Mouse (Mus musculus) embryonic facial prominence, embryonic 14.5 days (tissue): ENCODE data around the gene Art1. TPM values are rescaled to one million over a fixed set of nuclear protein-coding genes. Genes with fewer than 3 reads are reported as not detected.

Experiments used
- ATAC-seq: fragments of 200-750 bp; cut with Nextera tagmentation; 2 replicates; pipeline ENCODE4 v1.8.0; 2017; ENCODE audit warnings: low read depth, moderate number of reproducible peaks, moderate TSS enrichment
- DNase-seq: peaks from one replicate; pipeline ENCODE4 v3.0.0-alpha.2; 2015; ENCODE audit warnings: low spot score
- H3K27ac ChIP-seq: fragments of 300-500 bp; sonication (generic); replicated peaks from 2 replicates; pipeline ENCODE4 v1.5.1; 2014; ENCODE audit warnings: low read depth, mild to moderate bottlenecking, low read length, moderate library complexity
- H3K27me3 ChIP-seq: fragments of 300-500 bp; sonication (generic); replicated peaks from 2 replicates; pipeline ENCODE4 v1.6.1; 2014; ENCODE audit warnings: low read length; ENCODE audit not compliant: control insufficient read depth, insufficient read depth
- H3K36me3 ChIP-seq: fragments of 300-500 bp; sonication (generic); 2 replicates; pipeline ENCODE4 v1.6.1; 2014; ENCODE audit warnings: low read length, mixed read lengths; ENCODE audit not compliant: control insufficient read depth, insufficient read depth
- H3K4me1 ChIP-seq: fragments of 300-500 bp; sonication (generic); 2 replicates; pipeline ENCODE4 v1.6.1; 2014; ENCODE audit warnings: antibody characterized with exemption, low read length; ENCODE audit not compliant: control insufficient read depth, insufficient read depth
- H3K4me2 ChIP-seq: fragments of 300-500 bp; sonication (generic); 2 replicates; pipeline ENCODE4 v1.6.1; 2014; ENCODE audit warnings: low read depth, mild to moderate bottlenecking, low read length, moderate library complexity, mixed read lengths
- H3K4me3 ChIP-seq: fragments of 300-500 bp; sonication (generic); 2 replicates; pipeline ENCODE4 v1.5.1; 2014; ENCODE audit warnings: low read depth, mild to moderate bottlenecking, low read length
- H3K9ac ChIP-seq: fragments of 300-500 bp; sonication (generic); 2 replicates; pipeline ENCODE4 v1.6.1; 2014; ENCODE audit warnings: low read depth, mild to moderate bottlenecking, low read length, moderate library complexity, mixed read lengths
- H3K9me3 ChIP-seq: fragments of 300-500 bp; sonication (generic); 2 replicates; pipeline ENCODE4 v1.6.1; 2016; ENCODE audit warnings: low read length; ENCODE audit not compliant: control insufficient read depth
- WGBS: fragments of 180-500 bp; shearing (Covaris S2); extraction: QIAGEN DNeasy Blood & Tissue Kit; methylation state at CpG from one replicate; pipeline ENCODE4 v1.1.7; 2014; 5-methylcytosine and 5-hydroxymethylcytosine counted together
- polyA plus RNA-seq: library from polyadenylated mRNA; unstranded; fragments of >200 nt; fragmentation: Nextera tagmentation; extraction: Ambion mirVana; gene quantifications from 2 replicates; pipeline ENCODE4 v1.2.1, GENCODE M21; 2014

Gene Art1
- polyA plus RNA-seq, 1 experiment from 2014 or later, result 32.2 TPM

DNA sequence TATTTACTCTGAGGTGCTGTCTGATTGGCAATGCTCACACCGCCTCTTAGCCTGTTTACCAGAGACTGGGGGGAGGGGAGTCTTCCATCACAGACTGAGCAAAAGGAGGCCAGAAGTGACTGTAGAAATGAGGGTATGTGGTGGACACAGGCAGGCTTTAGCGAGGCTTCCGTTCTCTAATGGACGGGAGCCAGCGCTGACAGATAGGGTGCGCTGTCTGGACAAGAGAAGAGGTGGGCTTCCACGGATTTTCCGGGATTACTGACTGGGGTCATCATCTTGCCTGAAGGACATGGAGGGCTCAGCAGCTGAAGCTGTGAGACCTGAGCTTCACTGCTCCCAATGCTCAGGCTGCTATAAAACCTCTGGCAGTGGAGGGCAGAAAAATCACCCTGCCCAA is 698 bp downstream of the Art1 start:
- H3K4me2 ChIP-seq, result no peak overlapping the region
- ATAC-seq (no peak), DNase-seq (no peak)
- H3K9ac ChIP-seq, result no peak overlapping the region
- H3K36me3 ChIP-seq, result no peaks in the 10 kb centered on the region
- 40% methylated on average over 8 of the region's 8 CpGs for WGBS
- no peak overlapping the region for H3K27ac ChIP-seq
- H3K4me3 ChIP-seq, result no peak overlapping the region
- H3K4me1 ChIP-seq, result peaks cover 8% of the 10 kb centered on the region
- no peaks in the 10 kb centered on the region for H3K27me3 ChIP-seq
- H3K9me3 ChIP-seq, result no peaks in the 10 kb centered on the region

DNA sequence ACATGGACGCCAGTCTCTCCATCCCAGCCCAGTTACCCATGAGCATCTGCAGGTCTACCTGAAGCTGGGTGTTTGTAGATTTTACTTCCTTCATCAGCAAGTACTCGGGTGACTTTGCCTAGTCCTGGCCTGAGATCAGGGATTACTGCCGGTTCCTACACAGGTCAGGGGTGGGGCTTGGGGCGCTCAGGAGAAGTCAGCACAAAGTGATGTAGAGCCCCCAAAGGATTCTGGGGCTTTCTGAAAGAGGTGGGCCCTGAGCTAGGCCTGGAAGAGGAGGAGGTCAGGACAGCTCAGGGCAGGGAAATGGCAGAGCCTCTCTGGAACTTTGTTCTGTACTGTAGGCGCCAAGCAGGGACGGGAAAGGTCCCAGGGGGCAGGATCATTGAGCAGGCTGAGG is 1.2 kb downstream of the Art1 start:
- ATAC-seq (no peak; the same call in 1 of the 2 replicates), DNase-seq (no peak)
- Histone ChIP-seq H3K27me3 (no peaks in the 10 kb centered on the region), H3K4me1 (peaks cover 8% of the 10 kb centered on the region), H3K4me3 (no peak overlapping the region), H3K9ac (no peak overlapping the region), H3K27ac (no peak overlapping the region), H3K4me2 (no peak overlapping the region), H3K9me3 (no peaks in the 10 kb centered on the region), H3K36me3 (no peaks in the 10 kb centered on the region)
- WGBS, result 42% methylated on average over 5 of the region's 6 CpGs

DNA sequence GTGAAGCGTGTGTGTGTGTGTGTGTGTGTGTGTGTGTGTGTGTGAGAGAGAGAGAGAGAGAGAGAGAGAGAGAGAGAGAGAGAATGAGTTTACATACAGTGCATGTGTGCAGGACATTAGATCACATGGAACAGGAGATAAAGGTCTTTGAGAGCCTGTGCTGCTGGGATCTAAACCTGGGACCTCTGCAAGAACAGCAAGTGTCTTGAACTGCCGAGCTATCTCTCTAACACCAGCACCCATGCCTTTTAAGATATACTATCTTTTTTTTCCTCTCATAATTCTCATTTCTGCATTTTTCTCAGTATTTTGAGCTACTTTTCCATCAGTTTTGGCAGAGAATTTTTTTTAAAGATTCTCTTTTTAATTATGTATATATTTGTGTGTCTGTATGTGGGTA is 2.0 kb downstream of the Art1 start:
- no peaks in the 10 kb centered on the region for H3K9me3 ChIP-seq
- H3K4me3 ChIP-seq, result no peak overlapping the region
- no peaks in the 10 kb centered on the region for H3K36me3 ChIP-seq
- WGBS, result 77% methylated on average over 2 of the region's 2 CpGs
- H3K4me1 ChIP-seq, result peaks cover 8% of the 10 kb centered on the region
- H3K9ac ChIP-seq, result no peak overlapping the region
- no peak overlapping the region for H3K4me2 ChIP-seq
- ATAC-seq, result no peak
- no peak for DNase-seq
- H3K27ac ChIP-seq, result no peak overlapping the region
- no peaks in the 10 kb centered on the region for H3K27me3 ChIP-seq

DNA sequence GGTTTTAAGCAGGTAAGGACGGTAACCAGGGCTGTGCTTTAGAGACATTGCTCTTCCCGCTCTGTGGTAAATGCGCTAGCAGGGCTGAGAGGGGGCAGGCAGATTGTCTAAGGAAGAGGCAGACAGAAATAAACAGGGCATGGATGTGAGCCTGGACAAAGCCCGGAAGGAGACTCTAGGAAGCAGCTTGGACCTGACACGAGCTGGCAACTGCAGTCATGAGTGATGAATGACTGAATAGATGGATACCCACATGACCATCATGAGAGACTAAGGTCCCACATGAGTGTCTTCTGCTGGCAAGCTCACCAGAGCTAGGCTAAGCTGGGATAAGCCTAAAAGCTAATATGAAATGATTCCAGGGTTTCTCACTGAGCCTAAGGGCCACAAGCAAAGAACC is 2.6 kb downstream of the Art1 start:
- Histone ChIP-seq H3K4me1 (peaks cover 8% of the 10 kb centered on the region), H3K27me3 (no peaks in the 10 kb centered on the region), H3K9me3 (no peaks in the 10 kb centered on the region), H3K4me3 (no peak overlapping the region), H3K4me2 (no peak overlapping the region), H3K27ac (no peak overlapping the region), H3K36me3 (no peaks in the 10 kb centered on the region), H3K9ac (no peak overlapping the region)
- WGBS, result 65% methylated on average over 5 of the region's 5 CpGs
- ATAC-seq (no peak), DNase-seq (no peak)

DNA sequence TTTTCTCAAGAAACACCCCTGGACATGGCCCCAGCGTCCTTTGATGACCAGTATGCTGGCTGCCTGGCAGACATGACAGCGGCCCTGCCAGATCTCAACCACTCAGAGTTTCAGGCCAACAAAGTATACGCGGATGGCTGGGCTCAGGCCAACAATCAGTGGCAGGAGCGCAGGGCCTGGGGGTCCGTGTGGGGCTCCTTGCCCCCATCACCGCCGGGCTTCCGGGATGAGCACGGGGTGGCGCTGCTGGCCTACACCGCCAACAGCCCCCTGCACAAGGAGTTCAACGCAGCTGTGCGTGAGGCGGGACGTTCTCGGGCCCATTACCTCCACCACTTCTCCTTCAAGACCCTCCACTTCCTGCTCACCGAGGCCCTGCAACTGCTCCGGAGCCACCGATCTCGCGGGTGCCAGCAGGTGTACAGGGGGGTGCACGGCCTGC is 5.2 kb downstream of the Art1 start:
- ATAC-seq (no peak), DNase-seq (no peak)
- no peaks in the 10 kb centered on the region for H3K36me3 ChIP-seq
- WGBS, result 22% methylated on average over 23 of the region's 23 CpGs
- H3K4me3 ChIP-seq, result peak overlapping the region; percentile 26
- no peak overlapping the region for H3K27ac ChIP-seq
- H3K4me2 ChIP-seq, result peak overlapping the region; percentile 56
- no peaks in the 10 kb centered on the region for H3K9me3 ChIP-seq
- H3K4me1 ChIP-seq, result no peaks in the 10 kb centered on the region
- H3K9ac ChIP-seq, result peak overlapping the region; percentile 55
- H3K27me3 ChIP-seq, result no peaks in the 10 kb centered on the region

DNA sequence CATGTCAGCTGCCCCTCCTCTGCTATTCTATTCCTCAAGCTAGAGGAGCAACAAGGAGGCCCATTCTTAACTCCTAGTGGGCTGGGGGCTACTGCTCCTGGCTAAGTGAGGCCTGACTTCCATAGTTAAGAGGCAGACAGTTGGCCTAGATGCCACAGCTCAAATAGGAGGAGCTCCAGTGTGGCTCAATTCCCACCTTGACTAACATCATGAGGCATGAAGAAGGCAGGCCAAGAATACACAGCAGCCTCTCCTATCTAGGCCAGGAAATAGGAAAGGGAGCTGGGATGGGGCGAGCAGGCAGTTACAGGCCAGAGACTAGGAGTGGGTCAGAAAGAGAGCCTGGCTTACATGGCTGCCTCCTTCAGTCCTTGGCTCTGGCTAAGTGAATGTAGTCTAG is 6.7 kb downstream of the Art1 start:
- DNase-seq (no peak), ATAC-seq (no peak)
- H3K36me3 ChIP-seq, result no peaks in the 10 kb centered on the region
- no peaks in the 10 kb centered on the region for H3K27me3 ChIP-seq
- H3K4me3 ChIP-seq, result no peak overlapping the region
- H3K4me1 ChIP-seq, result no peaks in the 10 kb centered on the region
- H3K27ac ChIP-seq, result no peak overlapping the region
- H3K4me2 ChIP-seq, result no peak overlapping the region
- no peak overlapping the region for H3K9ac ChIP-seq
- WGBS, result 83% methylated on average over 1 of the region's 1 CpGs
- no peaks in the 10 kb centered on the region for H3K9me3 ChIP-seq

DNA sequence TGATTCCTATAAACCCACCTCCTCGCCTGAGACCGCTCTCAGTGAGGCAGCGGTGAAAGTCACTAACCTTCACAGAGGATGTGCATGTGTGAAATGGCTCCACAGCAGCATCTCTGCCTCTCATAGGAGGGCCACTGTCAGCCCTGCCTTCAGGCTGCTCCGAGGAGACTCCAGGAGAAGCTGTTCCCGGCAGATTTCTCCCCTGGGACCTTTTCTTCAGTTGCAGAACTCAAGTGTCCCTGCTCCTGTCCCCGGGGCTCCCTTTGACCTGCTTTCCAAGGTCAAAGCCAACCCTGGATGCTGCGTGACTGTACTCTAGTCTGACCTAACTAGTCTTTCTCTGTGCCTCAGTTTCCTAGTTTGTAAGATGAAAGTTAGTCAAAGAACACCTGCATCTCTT is 7.6 kb downstream of the Art1 start, which contains the start of gene Art5:
Art5 (minus strand) TSS at position 319 of the 400 bp plus-strand sequence.
- Histone ChIP-seq H3K27me3 (no peaks in the 10 kb centered on the region), H3K4me2 (no peak within 1 kb of the TSS), H3K9ac (no peak within 1 kb of the TSS), H3K4me3 (no peak within 1 kb of the TSS), H3K36me3 (no peaks in the 10 kb centered on the region), H3K4me1 (no peaks in the 10 kb centered on the region), H3K9me3 (no peaks in the 10 kb centered on the region), H3K27ac (no peak within 1 kb of the TSS)
- ATAC-seq (no peak), DNase-seq (no peak)
- 72% methylated on average over 7 of the region's 7 CpGs for WGBS

DNA sequence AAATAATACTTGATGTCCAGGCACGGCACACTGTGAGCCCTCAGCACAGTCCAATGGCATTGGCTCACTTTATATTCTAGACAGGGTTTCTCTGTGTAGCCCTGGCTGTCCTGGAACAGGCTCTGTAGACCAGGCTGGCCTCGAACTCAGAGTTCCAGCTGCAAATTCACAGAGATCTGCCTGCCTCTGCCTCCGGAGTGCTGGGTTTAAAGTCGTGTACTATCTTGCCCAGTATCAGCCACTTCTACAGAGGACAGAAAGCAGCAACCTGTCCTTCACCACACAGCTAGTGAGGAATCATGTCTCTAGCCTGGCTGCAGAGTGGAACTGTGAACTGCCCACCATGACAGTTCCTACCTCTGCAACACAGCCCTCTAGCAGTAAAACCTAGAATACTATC is 8.2 kb downstream of the Art1 start:
- WGBS, result 91% methylated on average over 4 of the region's 4 CpGs
- Histone ChIP-seq H3K4me2 (no peak overlapping the region), H3K4me3 (no peak overlapping the region), H3K27ac (no peak overlapping the region), H3K36me3 (no peaks in the 10 kb centered on the region), H3K9ac (no peak overlapping the region), H3K27me3 (no peaks in the 10 kb centered on the region), H3K9me3 (no peaks in the 10 kb centered on the region), H3K4me1 (no peaks in the 10 kb centered on the region)
- no peak for ATAC-seq
- no peak for DNase-seq

DNA sequence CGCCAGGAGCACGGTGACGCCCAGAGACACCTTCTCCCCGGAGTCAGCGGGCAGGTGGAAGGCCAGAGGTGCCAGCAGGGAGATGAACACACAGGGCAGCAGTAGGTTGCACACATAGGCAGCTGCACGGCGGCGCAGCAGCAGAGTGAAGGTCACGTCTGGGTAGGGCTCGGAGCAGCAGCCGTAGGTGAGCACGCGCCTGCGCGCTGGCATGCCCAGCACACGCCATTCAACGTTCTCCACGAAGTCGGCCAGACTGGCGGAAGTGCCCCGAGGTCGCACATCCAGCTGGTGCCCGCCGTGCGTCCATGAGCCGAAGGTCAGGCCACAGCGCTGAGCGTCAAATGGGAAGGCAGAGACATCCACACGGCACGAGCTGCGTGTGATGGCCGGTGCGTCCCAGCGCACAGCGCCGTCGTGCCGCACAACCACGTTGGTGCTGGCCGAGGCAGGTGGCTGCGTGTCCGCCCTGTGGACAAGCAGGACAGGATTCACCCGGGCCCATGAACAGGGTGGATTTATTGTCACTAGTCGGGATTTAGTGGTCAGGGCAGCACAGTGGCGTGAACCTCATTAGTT is 11.7 kb downstream of the Art1 start:
- WGBS, result 79% methylated on average over 33 of the region's 45 CpGs
- no peak for DNase-seq
- no peaks in the 10 kb centered on the region for H3K27me3 ChIP-seq
- no peak overlapping the region for H3K27ac ChIP-seq
- no peak for ATAC-seq
- H3K36me3 ChIP-seq, result peaks cover 4% of the 10 kb centered on the region
- no peak overlapping the region for H3K4me3 ChIP-seq
- no peak overlapping the region for H3K9ac ChIP-seq
- H3K9me3 ChIP-seq, result no peaks in the 10 kb centered on the region
- no peaks in the 10 kb centered on the region for H3K4me1 ChIP-seq
- no peak overlapping the region for H3K4me2 ChIP-seq
